Mouse (Mus musculus) MEL (cell line): ENCODE data around the gene Rab20. TPM values are rescaled to one million over a fixed set of nuclear protein-coding genes. Genes with fewer than 3 reads are reported as not detected.

ENCODE experiments used
- DNase-seq: peaks from one replicate; pipeline ENCODE4 v3.0.0; 2011; ENCODE audit warnings: low read depth, low spot score
- H3K27ac ChIP-seq: 2 replicates; pipeline ENCODE4 v1.5.1; 2012; ENCODE audit warnings: low read depth, mild to moderate bottlenecking, control low read depth, low read length, moderate library complexity; ENCODE audit not compliant: control insufficient read depth
- H3K27me3 ChIP-seq, 2 experiments: fragments of 150-350 bp in 1 of 2; sonication (generic) in 1 of 2; 2 replicates each; pipeline ENCODE4 v1.6.1; 2012; ENCODE audit warnings: low read length in 2 of 2, mild to moderate bottlenecking in 2 of 2, improper control_type of control experiment in 1 of 2, moderate library complexity in 1 of 2; ENCODE audit not compliant: insufficient read depth in 2 of 2, control insufficient read depth in 1 of 2
- H3K36me3 ChIP-seq, 2 experiments: 2 replicates each; pipeline ENCODE4 v1.6.1; 2012 to 2014; ENCODE audit warnings: low read length in 2 of 2, improper control_type of control experiment in 1 of 2, inconsistent platforms in 1 of 2, mild to moderate bottlenecking in 1 of 2; ENCODE audit not compliant: insufficient read depth in 2 of 2, control insufficient read depth in 1 of 2
- H3K4me1 ChIP-seq, 2 experiments: fragments of 150-350 bp in 1 of 2; sonication (generic) in 1 of 2; 2 replicates each; pipeline ENCODE4 v1.6.1; 2012; ENCODE audit warnings: low read length in 2 of 2, improper control_type of control experiment in 1 of 2, mild to moderate bottlenecking in 1 of 2; ENCODE audit not compliant: insufficient read depth in 2 of 2, control insufficient read depth in 1 of 2
- H3K4me3 ChIP-seq, 2 experiments: fragments of 150-350 bp in 1 of 2; sonication (generic) in 1 of 2; 2 replicates each; pipeline ENCODE4 v1.5.1; 2012; ENCODE audit warnings: low read depth in 2 of 2, low read length in 2 of 2, mild to moderate bottlenecking in 2 of 2, moderate library complexity in 2 of 2, control low read depth in 1 of 2, improper control_type of control experiment in 1 of 2; ENCODE audit not compliant: control insufficient read depth in 1 of 2, insufficient read depth in 1 of 2
- H3K79me2 ChIP-seq: 2 replicates; pipeline ENCODE4 v1.6.1; 2012; ENCODE audit warnings: mild to moderate bottlenecking, low read length, moderate library complexity; ENCODE audit not compliant: control insufficient read depth, poor library complexity, insufficient read depth
- H3K9ac ChIP-seq: 2 replicates; pipeline ENCODE4 v1.6.1; 2012; ENCODE audit warnings: low read depth, mild to moderate bottlenecking, control low read depth, low read length, moderate library complexity; ENCODE audit not compliant: control insufficient read depth, poor library complexity, severe bottlenecking
- H3K9me3 ChIP-seq: fragments of 150-350 bp; sonication (generic); replicated peaks from 2 replicates; pipeline ENCODE4 v1.6.1; 2012; ENCODE audit warnings: mild to moderate bottlenecking, low read length, improper control_type of control experiment, moderate library complexity; ENCODE audit not compliant: insufficient read depth
- CHD2 ChIP-seq: IDR thresholded peaks from 2 replicates; pipeline ENCODE4 v1.6.1; 2011; ENCODE audit warnings: low read length, improper control_type of control experiment
- ELF1 ChIP-seq: IDR thresholded peaks from 2 replicates; pipeline ENCODE4 v1.6.1; 2014; ENCODE audit warnings: low read depth, mild to moderate bottlenecking, inconsistent platforms, low read length, improper control_type of control experiment, moderate library complexity
- EP300 ChIP-seq, 2 experiments: IDR thresholded peaks; 2 replicates each; pipeline ENCODE4 v1.6.1; 2011; ENCODE audit warnings: improper control_type of control experiment in 2 of 2, low read length in 2 of 2, low read depth in 1 of 2, mild to moderate bottlenecking in 1 of 2
- ETS1 ChIP-seq: IDR thresholded peaks from 2 replicates; pipeline ENCODE4 v1.6.1; 2012; ENCODE audit warnings: low read depth, mild to moderate bottlenecking, inconsistent platforms, low read length, improper control_type of control experiment, moderate library complexity
- GATA1 ChIP-seq: IDR thresholded peaks from 2 replicates; pipeline ENCODE4 v1.6.1; 2011; ENCODE audit warnings: low read depth, low read length, improper control_type of control experiment
- HCFC1 ChIP-seq: IDR thresholded peaks from 2 replicates; pipeline ENCODE4 v1.6.1; 2012; ENCODE audit warnings: low read depth, mild to moderate bottlenecking, inconsistent platforms, low read length, improper control_type of control experiment, moderate library complexity
- KAT2A ChIP-seq: conservative IDR thresholded peaks from 2 replicates; pipeline ENCODE4 v1.6.1; 2012; ENCODE audit warnings: low read depth, low read length, improper control_type of control experiment, inconsistent platforms
- MAFK ChIP-seq: IDR thresholded peaks from 2 replicates; pipeline ENCODE4 v1.6.1; 2011; ENCODE audit warnings: low read depth, mild to moderate bottlenecking, low read length, improper control_type of control experiment, borderline replicate concordance
- MAZ ChIP-seq: IDR thresholded peaks from 2 replicates; pipeline ENCODE4 v1.6.1; 2012; ENCODE audit warnings: low read depth, mild to moderate bottlenecking, inconsistent platforms, low read length, improper control_type of control experiment
- MXI1 ChIP-seq: IDR thresholded peaks from 2 replicates; pipeline ENCODE4 v1.6.1; 2011; ENCODE audit warnings: mild to moderate bottlenecking, low read depth, low read length, improper control_type of control experiment
- MYB ChIP-seq: IDR thresholded peaks from 2 replicates; pipeline ENCODE4 v1.6.1; 2011; ENCODE audit warnings: mild to moderate bottlenecking, low read depth, low read length, improper control_type of control experiment
- NRF1 ChIP-seq: IDR thresholded peaks from 2 replicates; pipeline ENCODE4 v1.6.1; 2014; ENCODE audit warnings: low read depth, mild to moderate bottlenecking, inconsistent platforms, low read length, improper control_type of control experiment, moderate library complexity; ENCODE audit not compliant: poor library complexity, insufficient read depth, severe bottlenecking
- POLR2A ChIP-seq, 2 experiments: IDR thresholded peaks; 2 replicates each; pipeline ENCODE4 v1.6.1; 2011 to 2012; ENCODE audit warnings: low read length in 2 of 2, mild to moderate bottlenecking in 2 of 2, control low read depth in 1 of 2, improper control_type of control experiment in 1 of 2, low read depth in 1 of 2, moderate library complexity in 1 of 2; ENCODE audit not compliant: control insufficient read depth in 1 of 2, insufficient read depth in 1 of 2, poor library complexity in 1 of 2
- SIN3A ChIP-seq: IDR thresholded peaks from 2 replicates; pipeline ENCODE4 v1.6.1; 2012; ENCODE audit warnings: low read length, improper control_type of control experiment, inconsistent platforms
- TAL1 ChIP-seq: IDR thresholded peaks from 2 replicates; pipeline ENCODE4 v1.6.1; 2012; ENCODE audit warnings: mild to moderate bottlenecking, inconsistent platforms, low read length, moderate library complexity, mixed read lengths
- TBP ChIP-seq: IDR thresholded peaks from 2 replicates; pipeline ENCODE4 v1.8.0; 2011; ENCODE audit warnings: low read depth, low read length, improper control_type of control experiment
- USF1 ChIP-seq: IDR thresholded peaks from 2 replicates; pipeline ENCODE4 v1.6.1; 2014; ENCODE audit warnings: low read depth, mild to moderate bottlenecking, inconsistent platforms, low read length, improper control_type of control experiment, moderate library complexity
- ZC3H11A ChIP-seq: IDR thresholded peaks from 2 replicates; pipeline ENCODE4 v1.6.1; 2012; ENCODE audit warnings: low read depth, mild to moderate bottlenecking, inconsistent platforms, low read length, improper control_type of control experiment
- ZKSCAN1 ChIP-seq: IDR thresholded peaks from 2 replicates; pipeline ENCODE4 v1.6.1; 2012; ENCODE audit warnings: low read depth, mild to moderate bottlenecking, inconsistent platforms, low read length, improper control_type of control experiment, moderate library complexity
- ZMIZ1 ChIP-seq: IDR thresholded peaks from 2 replicates; pipeline ENCODE4 v1.6.1; 2012; ENCODE audit warnings: low read depth, mild to moderate bottlenecking, inconsistent platforms, low read length, improper control_type of control experiment, moderate library complexity
- polyA plus RNA-seq, 2 experiments: library from polyadenylated mRNA; stranded (reverse) in 1 of 2; unstranded in 1 of 2; fragments of >175 nt in 1 of 2; fragments of >200 nt in 1 of 2; gene quantifications; 2 replicates each; pipeline versions ENCODE4 v1.2.1 to v1.2.4; 2012; ENCODE audit warnings: low replicate concordance in 2 of 2, low read depth in 1 of 2; ENCODE audit not compliant: insufficient read length in 2 of 2, insufficient read depth in 1 of 2, missing spikeins in 1 of 2
- total RNA-seq: library from RNA; depleted of rRNA; stranded (reverse); fragments of 300-350 nt; gene quantifications from 2 replicates; pipeline ENCODE4 v1.2.3, GENCODE M21; 2012

The Rab20 gene
- total and polyA plus RNA-seq, 3 experiments = 9.5 to 10.4 TPM; not detected in 1

- Histone ChIP-seq H3K4me1 (peaks cover 0 to 4% of the 10 kb centered on the region in 2 experiments; a peak in 1 of 4 replicates), H3K36me3 (peaks cover 0 to 2% of the 10 kb centered on the region in 2 experiments; a peak in 1 of 4 replicates), H3K9me3 (no peaks in the 10 kb centered on the region), H3K4me3 (no peak overlapping the region), H3K9ac (no peak overlapping the region), H3K27ac (no peak overlapping the region), H3K79me2 (peaks cover 6% of the 10 kb centered on the region), H3K27me3 (no peaks in the 10 kb centered on the region)
- no peak for DNase-seq
- TF ChIP-seq ETS1 = no peak
- no peak for TF ChIP-seq KAT2A
- TF ChIP-seq SIN3A = no peak
- TF ChIP-seq ELF1 = no peak
- TF ChIP-seq ZC3H11A = no peak
- TF ChIP-seq USF1 = no peak
- no peak for TF ChIP-seq ZMIZ1
- no peak for TF ChIP-seq HCFC1
- TF ChIP-seq CHD2 = no peak
- no peak for TF ChIP-seq TBP
Observed at GRCm38 (mm10) chr8:11475876-11476275, 2.6 kb downstream of the Rab20 start.

- peaks cover 0 to 4% of the 10 kb centered on the region in 2 experiments; a peak in 1 of 4 replicates for H3K4me1 ChIP-seq
Observed at GRCm38 (mm10) chr8:11475397-11475796, 3.1 kb downstream of the Rab20 start.

GRCm38 (mm10) chr8:11473072-11473471 lies 5.4 kb downstream of the Rab20 start:
- H3K79me2 ChIP-seq = peaks cover 6% of the 10 kb centered on the region; the same call in 1 of the 2 replicates
- H3K36me3 ChIP-seq = peaks cover 0 to 2% of the 10 kb centered on the region in 2 experiments; a peak in 1 of 4 replicates
- H3K27ac ChIP-seq = no peak overlapping the region
- H3K27me3 ChIP-seq = no peaks in the 10 kb centered on the region
- TF ChIP-seq ZMIZ1 (no peak), MYB (no peak), ETS1 (no peak), NRF1 (no peak), MAFK (no peak), ELF1 (no peak), ZKSCAN1 (no peak), HCFC1 (no peak), SIN3A (no peak), MAZ (no peak), GATA1 (no peak), TAL1 (no peak), POLR2A (IDR thresholded peaks at IDR 0.05; ENCODE audit: control insufficient read depth in 1 of 2, insufficient read depth in 1 of 2, low read depth in 1 of 2, low read length in 2 of 2, poor library complexity in 1 of 2) (no peak), KAT2A (no peak)
- TF ChIP-seq, all 39 proteins: peak for 0
- no peak for DNase-seq
- H3K4me1 ChIP-seq = peaks cover 0 to 4% of the 10 kb centered on the region in 2 experiments; a peak in 1 of 4 replicates
- H3K9me3 ChIP-seq = no peaks in the 10 kb centered on the region
- H3K4me3 ChIP-seq = no peak overlapping the region
- H3K9ac ChIP-seq = no peak overlapping the region

More at GRCm38 (mm10) chr8:11475397-11475796, 3.1 kb downstream of the Rab20 start:
- DNase-seq = no peak
- TF ChIP-seq EP300 (IDR thresholded peaks at IDR 0.05; ENCODE audit: low read depth in 1 of 2, low read length in 2 of 2) (no peak), MXI1 (no peak)
- TF ChIP-seq, all 39 proteins: peak for 0
- peaks cover 0 to 2% of the 10 kb centered on the region in 2 experiments; a peak in 1 of 4 replicates for H3K36me3 ChIP-seq
- no peak overlapping the region for H3K4me3 ChIP-seq
- no peaks in the 10 kb centered on the region for H3K9me3 ChIP-seq
- peaks cover 6% of the 10 kb centered on the region for H3K79me2 ChIP-seq
- H3K27me3 ChIP-seq = no peaks in the 10 kb centered on the region
- no peak overlapping the region for H3K27ac ChIP-seq
- no peak overlapping the region for H3K9ac ChIP-seq
